Mouse (Mus musculus) heart, postnatal 0 days (tissue): ENCODE measurements around the gene Fam83c.

Experiments
- CTCF ChIP-seq: IDR thresholded peaks from 2 replicates; pipeline ENCODE4 v1.5.1; 2016; ENCODE audit warnings: antibody characterized with exemption, control low read depth, low read depth
- EP300 ChIP-seq: IDR thresholded peaks from 2 replicates; pipeline ENCODE4 v1.6.1; 2016; ENCODE audit warnings: antibody characterized with exemption, low read depth

GRCm38 (mm10) chr2:155817301-155818245 is 17.1 kb downstream of the Fam83c start:
- no peak for TF ChIP-seq CTCF
- no peak for TF ChIP-seq EP300
